Mouse (Mus musculus) ES-E14 (cell line): Measurements from ENCODE around the gene Samd11.

Experiments
- CHD2 ChIP-seq: IDR thresholded peaks from 2 replicates; pipeline ENCODE4 v1.6.1; 2014; ENCODE audit warnings: mild to moderate bottlenecking, low read depth, low read length, inconsistent platforms
- HCFC1 ChIP-seq: IDR thresholded peaks from 2 replicates; pipeline ENCODE4 v1.6.1; 2012; ENCODE audit warnings: low read length, inconsistent platforms, borderline replicate concordance; ENCODE audit not compliant: insufficient read depth

- no peak for TF ChIP-seq CHD2
- TF ChIP-seq HCFC1: no peak
Measured at GRCm38 (mm10) chr4:156252140-156252539, 3.3 kb downstream of the Samd11 start.
